Mouse (Mus musculus) hindbrain, embryonic 15.5 days (tissue): ENCODE measurements around the gene Aig1. TPM values are rescaled to one million over a fixed set of nuclear protein-coding genes. Genes with fewer than 3 reads are reported as not detected.
A peak's percentile ranks its signal among the peaks of the same experiment; 100 is the strongest.

Source experiments
- ATAC-seq: fragments of 200-750 bp; cut with Nextera tagmentation; 2 replicates; pipeline ENCODE4 v1.8.0; 2017; ENCODE audit warnings: low read depth, moderate number of reproducible peaks, moderate TSS enrichment; ENCODE audit not compliant: low FRiP score
- H3K27ac ChIP-seq: fragments of 300-500 bp; sonication (generic); replicated peaks from 2 replicates; pipeline ENCODE4 v1.5.1; 2015; ENCODE audit warnings: mild to moderate bottlenecking, inconsistent platforms
- H3K27me3 ChIP-seq: fragments of 300-500 bp; sonication (generic); 2 replicates; pipeline ENCODE4 v1.6.1; 2015; ENCODE audit warnings: control low read depth, inconsistent platforms
- H3K36me3 ChIP-seq: fragments of 300-500 bp; sonication (generic); 2 replicates; pipeline ENCODE4 v1.6.1; 2015; ENCODE audit warnings: control low read depth, inconsistent platforms
- H3K4me1 ChIP-seq: fragments of 300-500 bp; sonication (generic); replicated peaks from 2 replicates; pipeline ENCODE4 v1.6.1; 2015; ENCODE audit warnings: control low read depth, inconsistent platforms
- H3K4me2 ChIP-seq: fragments of 300-500 bp; sonication (generic); 2 replicates; pipeline ENCODE4 v1.6.1; 2015; ENCODE audit warnings: moderate library complexity, mild to moderate bottlenecking, inconsistent platforms
- H3K4me3 ChIP-seq: fragments of 300-500 bp; sonication (generic); 2 replicates; pipeline ENCODE4 v1.5.1; 2015; ENCODE audit warnings: mild to moderate bottlenecking, inconsistent platforms
- H3K9ac ChIP-seq: fragments of 300-500 bp; sonication (generic); 2 replicates; pipeline ENCODE4 v1.6.1; 2015; ENCODE audit warnings: inconsistent platforms
- H3K9me3 ChIP-seq: fragments of 300-500 bp; sonication (generic); 2 replicates; pipeline ENCODE4 v1.6.1; 2016; ENCODE audit warnings: control low read depth, inconsistent platforms
- WGBS: fragments of 180-500 bp; shearing (Covaris S2); methylation state at CpG from one replicate; pipeline ENCODE4 v1.1.7; 2015; 5-methylcytosine and 5-hydroxymethylcytosine counted together
- polyA plus RNA-seq: library from polyadenylated mRNA; unstranded; fragments of >200 nt; fragmentation: Nextera tagmentation; extraction: Ambion mirVana; gene quantifications from 2 replicates; pipeline ENCODE4 v1.2.1, GENCODE M21; 2015

Aig1 gene
- polyA plus RNA-seq, 1 experiment from 2014 or later = 94.7 TPM

DNA sequence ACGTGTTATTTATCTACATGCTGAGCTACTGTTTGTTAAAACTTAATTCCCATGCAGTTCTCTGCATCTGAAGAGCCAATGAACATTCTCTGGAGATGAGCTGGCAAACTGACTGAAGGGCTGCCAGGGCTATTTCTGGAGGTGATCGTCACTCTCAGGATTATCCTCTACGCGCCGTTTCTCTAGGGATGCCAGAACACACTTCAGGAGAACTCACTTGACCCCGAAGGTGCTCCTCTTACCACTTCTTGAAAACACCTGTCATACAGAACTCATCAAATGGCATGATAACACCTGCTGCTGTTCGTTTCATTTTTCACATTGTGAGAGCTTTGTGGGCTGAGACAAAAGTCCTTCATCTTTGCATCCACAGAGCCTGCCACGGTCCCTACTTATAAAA, 25.9 kb downstream of the Aig1 start:
- Histone ChIP-seq H3K4me1 (0 out of 2 replicates have a peak, but pooled peaks cover under 1% of the 10 kb centered on the region), H3K4me2 (no peak overlapping the region), H3K27me3 (no peaks in the 10 kb centered on the region), H3K36me3 (no peaks in the 10 kb centered on the region), H3K9me3 (no peaks in the 10 kb centered on the region), H3K9ac (no peak overlapping the region), H3K27ac (no peak overlapping the region), H3K4me3 (no peak overlapping the region)
- 86% methylated on average over 8 of the region's 8 CpGs for WGBS
- no peak for ATAC-seq

DNA sequence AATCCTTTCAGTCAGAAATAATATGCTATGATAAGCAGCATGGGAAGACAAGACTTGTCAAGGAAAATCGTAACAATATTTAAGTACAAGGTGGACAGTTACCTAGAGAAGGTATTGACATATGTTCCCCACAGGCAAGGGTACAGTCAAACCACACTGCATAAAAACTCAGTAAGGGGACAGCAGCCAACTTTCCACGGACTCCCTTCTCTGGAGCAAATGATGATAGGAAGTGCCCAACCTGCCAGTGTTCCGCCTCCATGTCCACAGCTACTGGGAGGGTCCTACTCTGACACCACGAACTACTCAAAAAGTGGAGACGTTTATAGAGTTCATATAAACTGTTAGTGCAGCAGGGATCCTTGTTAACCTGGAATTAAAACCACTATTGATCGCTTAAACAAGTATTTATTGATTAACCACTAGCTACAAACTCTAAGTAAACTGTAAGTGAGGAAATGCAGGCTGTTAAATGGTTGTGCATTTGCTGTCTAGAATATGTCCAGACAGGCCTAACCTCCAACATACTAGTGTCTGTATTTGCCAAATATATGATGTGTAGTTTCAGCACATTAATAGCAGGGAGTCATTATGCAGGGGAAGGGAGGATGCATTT, 30.2 kb downstream of the Aig1 start:
- Histone ChIP-seq H3K9ac (no peak overlapping the region), H3K36me3 (no peaks in the 10 kb centered on the region), H3K27ac (no peak overlapping the region), H3K4me2 (no peak overlapping the region), H3K4me3 (no peak overlapping the region), H3K4me1 (0 out of 2 replicates have a peak, but pooled peaks cover 5% of the 10 kb centered on the region), H3K9me3 (no peaks in the 10 kb centered on the region), H3K27me3 (no peaks in the 10 kb centered on the region)
- no peak for ATAC-seq
- WGBS = 90% methylated on average over 6 of the region's 6 CpGs

DNA sequence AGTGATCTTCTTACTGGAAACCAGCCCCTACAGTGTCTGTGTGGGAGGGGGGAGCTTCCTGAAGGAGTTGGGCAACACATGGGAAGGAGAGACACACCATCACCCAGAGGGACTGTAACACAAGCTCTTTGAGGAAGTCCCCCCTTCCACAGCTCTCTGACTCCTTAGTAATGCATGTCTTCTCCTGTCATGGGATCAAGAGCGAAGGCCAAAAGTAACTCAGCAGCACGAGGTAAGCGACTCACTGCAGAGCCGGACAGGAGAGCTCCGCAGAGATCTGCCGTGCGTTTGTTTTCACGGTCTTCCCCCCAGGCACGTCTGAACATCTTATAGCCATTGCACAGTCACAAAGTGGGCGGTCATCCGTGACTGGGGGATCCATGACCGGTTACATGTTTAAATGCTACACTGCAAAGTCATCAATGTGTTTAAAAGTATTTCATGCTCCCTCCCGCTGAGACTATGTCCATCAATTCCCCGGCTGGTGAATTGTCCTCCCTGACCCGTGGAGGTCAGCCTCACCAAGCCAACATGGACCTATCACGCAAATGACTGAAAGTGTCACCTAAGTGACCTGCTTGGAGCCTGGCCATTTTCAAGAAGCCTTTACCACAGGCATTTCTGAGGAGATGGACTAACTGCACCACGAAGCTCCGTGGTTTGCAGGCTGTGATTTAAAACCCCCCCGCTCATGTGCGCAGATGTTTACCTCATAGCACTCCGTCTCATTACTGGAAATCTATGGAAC, 30.9 kb downstream of the Aig1 start:
- Histone ChIP-seq H3K4me3 (no peak overlapping the region), H3K27me3 (no peaks in the 10 kb centered on the region), H3K9ac (no peak overlapping the region), H3K27ac (no peak overlapping the region), H3K4me2 (no peak overlapping the region), H3K4me1 (0 out of 2 replicates have a peak, but pooled peaks cover 5% of the 10 kb centered on the region), H3K36me3 (no peaks in the 10 kb centered on the region), H3K9me3 (no peaks in the 10 kb centered on the region)
- WGBS = 58% methylated on average over 21 of the region's 21 CpGs
- no peak for ATAC-seq

DNA sequence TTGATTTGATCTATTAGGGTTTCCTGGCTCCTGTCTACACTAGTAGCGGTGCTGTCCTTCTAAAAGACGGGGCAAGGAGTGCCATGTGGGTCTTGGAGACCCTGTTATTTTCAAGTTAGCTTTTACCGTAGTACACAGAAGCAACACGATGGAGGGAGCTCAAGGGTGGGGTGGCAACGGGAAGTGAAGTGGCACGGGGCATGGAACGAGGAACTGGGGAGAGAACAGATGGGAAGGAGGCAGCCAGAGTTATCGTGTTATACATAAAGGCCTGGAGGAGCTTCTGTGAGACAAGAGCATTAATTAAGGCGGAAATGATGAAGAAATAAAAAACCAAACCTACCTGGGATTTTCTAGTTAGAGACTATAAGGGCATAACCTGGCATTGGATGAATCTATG, 31.8 kb downstream of the Aig1 start:
- Histone ChIP-seq H3K4me3 (no peak overlapping the region), H3K36me3 (no peaks in the 10 kb centered on the region), H3K4me2 (no peak overlapping the region), H3K4me1 (0 out of 2 replicates have a peak, but pooled peaks cover 5% of the 10 kb centered on the region), H3K27ac (peak overlapping the region; percentile 45; the same call in 1 of the 2 replicates), H3K9ac (no peak overlapping the region), H3K27me3 (no peaks in the 10 kb centered on the region), H3K9me3 (no peaks in the 10 kb centered on the region)
- no peak for ATAC-seq
- 72% methylated on average over 9 of the region's 9 CpGs for WGBS

DNA sequence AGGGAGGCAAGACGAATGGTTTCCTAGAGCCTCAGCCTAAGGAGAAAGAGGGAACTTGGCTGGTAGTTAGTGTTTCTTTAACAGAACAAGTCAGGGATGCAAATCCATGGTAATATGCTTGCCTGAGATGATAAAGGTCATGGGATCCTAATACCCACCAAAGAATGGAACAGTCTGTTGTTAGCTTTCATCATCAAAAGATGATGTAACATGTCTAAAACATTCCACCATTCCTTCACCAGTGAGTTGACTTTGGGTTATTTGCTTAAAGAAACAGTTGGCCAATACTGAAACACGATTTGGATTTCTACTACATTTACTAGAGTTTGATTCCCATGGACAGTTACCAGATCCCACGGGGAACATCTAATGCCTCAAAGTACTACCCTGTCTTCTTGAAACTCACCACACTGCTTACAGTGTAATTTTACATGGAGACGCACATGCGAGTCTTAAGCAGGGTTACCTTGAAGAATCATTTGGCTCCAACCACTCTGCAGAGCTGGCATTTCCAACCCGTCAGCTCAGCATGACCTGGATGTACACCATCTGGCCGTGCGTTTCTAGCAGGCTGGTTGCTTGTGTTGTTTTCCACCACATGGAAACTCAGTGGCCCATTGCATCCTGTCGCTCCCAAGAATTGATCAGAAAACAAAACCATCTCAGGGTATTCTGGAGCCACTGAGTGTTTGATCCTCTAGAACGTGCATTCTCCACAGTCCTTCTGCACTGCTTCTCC, 32.9 kb downstream of the Aig1 start:
- Histone ChIP-seq H3K36me3 (no peaks in the 10 kb centered on the region), H3K27ac (no peak overlapping the region), H3K9me3 (no peaks in the 10 kb centered on the region), H3K9ac (no peak overlapping the region), H3K4me1 (0 out of 2 replicates have a peak, but pooled peaks cover 5% of the 10 kb centered on the region), H3K27me3 (no peaks in the 10 kb centered on the region), H3K4me2 (no peak overlapping the region), H3K4me3 (no peak overlapping the region)
- ATAC-seq = peak; percentile 60; the same call in 1 of the 2 replicates
- 82% methylated on average over 10 of the region's 10 CpGs for WGBS

DNA sequence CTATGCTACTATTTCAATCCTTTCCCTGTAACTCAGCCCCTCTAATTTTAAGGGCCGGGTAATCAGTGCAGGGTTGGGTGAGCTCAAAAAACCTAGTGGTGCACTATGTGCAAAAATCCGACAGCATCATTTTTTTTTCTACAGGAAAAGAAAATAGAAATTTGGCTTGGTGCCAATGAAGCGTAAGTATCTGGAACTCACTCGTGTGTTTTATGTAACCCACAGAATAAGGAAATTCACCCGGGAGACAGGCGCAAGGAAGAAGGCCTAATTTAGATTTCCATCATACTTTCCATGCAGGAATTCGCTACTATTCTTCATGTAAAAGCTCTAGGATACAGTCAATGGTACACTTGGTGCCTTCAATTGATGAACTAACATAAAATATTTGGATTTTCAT, 34.7 kb downstream of the Aig1 start:
- Histone ChIP-seq H3K27ac (no peak overlapping the region), H3K4me1 (0 out of 2 replicates have a peak, but pooled peaks cover 5% of the 10 kb centered on the region), H3K9ac (no peak overlapping the region), H3K4me2 (no peak overlapping the region), H3K4me3 (no peak overlapping the region), H3K36me3 (peaks cover 1% of the 10 kb centered on the region; the same call in 1 of the 2 replicates), H3K27me3 (no peaks in the 10 kb centered on the region), H3K9me3 (no peaks in the 10 kb centered on the region)
- ATAC-seq = no peak
- WGBS = 71% methylated on average over 7 of the region's 7 CpGs

DNA sequence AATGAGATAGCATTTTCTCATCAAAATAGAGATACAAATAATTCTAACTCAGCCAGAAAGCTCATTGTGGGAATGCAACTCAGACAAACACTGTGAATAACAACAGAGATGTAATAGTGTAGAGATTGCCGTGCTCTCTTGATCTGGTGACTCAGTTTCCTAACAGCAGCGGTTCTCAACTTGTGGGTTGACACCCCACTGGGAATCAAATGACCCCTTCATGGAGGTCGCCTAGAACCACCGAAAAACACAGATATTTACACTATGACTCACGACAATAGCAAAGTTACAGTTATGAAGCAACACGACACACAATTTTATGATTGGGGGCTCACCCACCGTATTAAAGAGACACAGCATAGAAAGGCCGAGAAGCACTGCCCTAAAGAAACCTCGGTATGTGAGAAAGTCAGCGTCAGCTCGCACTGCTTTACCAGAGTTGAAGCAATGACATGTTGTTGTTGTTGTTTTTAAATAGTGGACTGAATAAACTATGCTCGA, 35.7 kb downstream of the Aig1 start:
- Histone ChIP-seq H3K27ac (no peak overlapping the region), H3K4me3 (no peak overlapping the region), H3K9ac (no peak overlapping the region), H3K4me2 (no peak overlapping the region), H3K9me3 (no peaks in the 10 kb centered on the region), H3K36me3 (peaks cover 7% of the 10 kb centered on the region; the same call in 1 of the 2 replicates), H3K27me3 (no peaks in the 10 kb centered on the region), H3K4me1 (0 out of 2 replicates have a peak, but pooled peaks cover 5% of the 10 kb centered on the region)
- no peak for ATAC-seq
- WGBS = 83% methylated on average over 12 of the region's 12 CpGs

DNA sequence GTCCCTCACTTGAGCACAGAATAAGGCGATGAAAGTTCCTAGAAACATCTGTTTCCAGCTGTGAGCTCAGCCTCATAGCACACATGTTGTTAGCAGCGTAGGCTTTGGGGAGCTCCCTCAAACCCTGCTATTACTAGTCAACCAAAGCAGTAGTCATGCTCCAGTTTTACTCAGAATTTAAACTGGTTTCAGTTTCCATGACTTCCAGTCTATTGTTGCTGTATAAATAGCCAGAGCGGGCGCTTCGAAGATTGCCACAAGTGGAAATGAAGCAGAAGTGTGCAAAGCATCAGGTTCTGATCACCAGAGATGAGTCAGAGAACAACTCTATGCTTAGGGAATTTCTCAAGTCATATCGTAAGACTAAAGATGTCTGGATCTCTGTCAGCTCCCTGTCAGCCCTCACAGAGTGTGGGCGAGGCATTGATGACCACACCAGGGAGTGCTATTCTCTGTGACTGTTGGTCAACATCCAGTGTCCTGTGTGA, 36.2 kb downstream of the Aig1 start:
- Histone ChIP-seq H3K4me3 (no peak overlapping the region), H3K9ac (no peak overlapping the region), H3K36me3 (peaks cover 9% of the 10 kb centered on the region; the same call in 1 of the 2 replicates), H3K4me1 (0 out of 2 replicates have a peak, but pooled peaks cover 2% of the 10 kb centered on the region), H3K4me2 (no peak overlapping the region), H3K27ac (no peak overlapping the region), H3K27me3 (no peaks in the 10 kb centered on the region), H3K9me3 (no peaks in the 10 kb centered on the region)
- WGBS = 77% methylated on average over 7 of the region's 7 CpGs
- no peak for ATAC-seq

DNA sequence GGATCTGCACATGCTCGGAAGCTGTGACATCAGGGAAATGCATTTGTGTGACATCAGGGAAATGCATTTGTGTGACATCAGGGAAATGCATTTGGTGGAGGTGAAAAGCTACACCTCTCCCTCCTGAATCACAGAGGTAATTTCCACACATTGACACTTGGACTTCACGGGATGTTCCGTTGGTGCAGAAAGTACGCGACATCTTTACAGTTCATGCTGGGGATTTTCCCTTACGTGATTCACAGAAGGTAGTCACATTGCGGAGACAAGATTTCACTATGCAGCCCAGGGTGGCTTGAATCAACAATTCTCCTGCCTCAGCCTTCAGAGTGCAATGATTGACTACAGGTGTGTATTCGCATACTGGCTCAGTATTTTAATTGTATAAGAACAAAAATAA, 41.6 kb downstream of the Aig1 start:
- no peak overlapping the region for H3K9ac ChIP-seq
- H3K27ac ChIP-seq = no peak overlapping the region
- peaks cover 16% of the 10 kb centered on the region; the same call in 1 of the 2 replicates for H3K36me3 ChIP-seq
- no peaks in the 10 kb centered on the region for H3K4me1 ChIP-seq
- no peaks in the 10 kb centered on the region for H3K27me3 ChIP-seq
- 97% methylated on average over 8 of the region's 8 CpGs for WGBS
- H3K9me3 ChIP-seq = no peaks in the 10 kb centered on the region
- no peak overlapping the region for H3K4me3 ChIP-seq
- ATAC-seq = no peak
- no peak overlapping the region for H3K4me2 ChIP-seq

DNA sequence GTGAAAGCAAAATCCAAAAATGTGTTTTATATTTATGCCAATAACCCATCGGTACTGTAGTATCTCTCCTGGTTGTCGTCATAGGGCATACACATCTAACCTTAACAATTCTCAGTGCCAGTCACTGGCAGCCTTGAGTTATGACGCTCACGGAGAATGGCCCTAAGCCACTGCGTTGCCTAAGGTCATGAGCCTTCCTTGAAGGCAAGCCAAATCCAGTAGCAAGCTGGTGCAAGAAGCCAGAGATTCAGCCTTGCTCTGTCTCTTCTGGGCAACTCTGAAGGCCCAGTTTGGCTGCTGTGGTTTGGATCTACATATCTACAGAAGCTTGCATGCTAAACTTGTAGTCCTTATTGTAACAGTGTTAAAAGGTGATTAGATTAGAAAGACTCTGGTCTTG, 55.2 kb downstream of the Aig1 start:
- no peaks in the 10 kb centered on the region for H3K36me3 ChIP-seq
- H3K27ac ChIP-seq = no peak overlapping the region
- H3K4me2 ChIP-seq = no peak overlapping the region
- H3K4me3 ChIP-seq = no peak overlapping the region
- no peaks in the 10 kb centered on the region for H3K9me3 ChIP-seq
- no peak overlapping the region for H3K9ac ChIP-seq
- 98% methylated on average over 5 of the region's 5 CpGs for WGBS
- H3K27me3 ChIP-seq = no peaks in the 10 kb centered on the region
- ATAC-seq = no peak
- no peaks in the 10 kb centered on the region for H3K4me1 ChIP-seq

DNA sequence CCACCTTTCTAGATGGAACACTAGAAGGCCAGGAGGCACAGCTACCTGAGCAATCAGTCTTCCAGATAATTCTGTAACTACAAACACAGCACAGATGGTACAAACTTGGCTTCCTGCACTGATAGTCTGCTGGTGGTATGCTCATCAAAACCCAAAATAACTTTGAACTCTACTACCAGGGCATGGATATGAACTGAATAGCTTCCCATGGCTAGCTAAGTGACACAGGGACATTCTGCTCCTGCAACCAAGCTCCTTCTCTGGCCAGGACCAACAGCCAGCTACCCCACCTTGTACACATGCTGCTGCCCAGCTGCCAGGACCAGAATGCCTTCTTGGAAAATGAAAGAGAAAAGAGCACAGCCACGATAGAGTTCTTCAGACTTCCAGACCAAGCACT, 60.5 kb downstream of the Aig1 start:
- no peak overlapping the region for H3K4me3 ChIP-seq
- H3K9ac ChIP-seq = no peak overlapping the region
- H3K36me3 ChIP-seq = no peaks in the 10 kb centered on the region
- WGBS = 84% methylated on average over 1 of the region's 1 CpGs
- no peak for ATAC-seq
- H3K9me3 ChIP-seq = no peaks in the 10 kb centered on the region
- no peak overlapping the region for H3K27ac ChIP-seq
- no peak overlapping the region for H3K4me2 ChIP-seq
- no peaks in the 10 kb centered on the region for H3K4me1 ChIP-seq
- no peaks in the 10 kb centered on the region for H3K27me3 ChIP-seq

DNA sequence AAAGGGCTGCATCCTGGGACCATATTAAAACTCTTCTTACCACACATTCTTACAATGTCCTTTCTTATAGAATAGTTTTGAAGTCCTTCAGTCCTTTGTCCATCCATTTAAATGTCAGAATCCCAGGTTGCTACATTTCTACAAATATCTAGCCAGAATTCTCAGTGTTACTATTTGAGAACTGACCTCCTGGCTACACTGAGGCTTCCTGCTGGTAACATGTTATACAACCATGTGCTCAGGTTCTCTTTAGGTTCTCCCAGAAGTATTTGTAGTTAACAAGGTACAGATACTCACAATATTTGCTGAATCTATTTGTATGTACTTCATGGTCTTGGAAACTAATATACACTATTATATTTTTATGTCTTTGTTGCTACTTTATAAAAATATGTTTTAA, 62.0 kb downstream of the Aig1 start:
- Histone ChIP-seq H3K4me1 (no peaks in the 10 kb centered on the region), H3K4me2 (no peak overlapping the region), H3K36me3 (no peaks in the 10 kb centered on the region), H3K9me3 (no peaks in the 10 kb centered on the region), H3K4me3 (no peak overlapping the region), H3K27me3 (no peaks in the 10 kb centered on the region), H3K27ac (no peak overlapping the region), H3K9ac (no peak overlapping the region)
- ATAC-seq = no peak
